Mouse (Mus musculus) T-cell, adult 2 months (primary cell): ENCODE results near the gene Plcd1.

Source experiments
- DNase-seq: peaks from one replicate; pipeline ENCODE4 v3.0.0; 2022; ENCODE audit warnings: low spot score

The Plcd1 gene

GRCm38 (mm10) chr9:119052154-119052944, 41.0 kb downstream of the Plcd1 start, which contains the start of gene Vill:
Gene Vill (plus strand): TSS chr9:119052778.
- DNase-seq: no peak

DNA sequence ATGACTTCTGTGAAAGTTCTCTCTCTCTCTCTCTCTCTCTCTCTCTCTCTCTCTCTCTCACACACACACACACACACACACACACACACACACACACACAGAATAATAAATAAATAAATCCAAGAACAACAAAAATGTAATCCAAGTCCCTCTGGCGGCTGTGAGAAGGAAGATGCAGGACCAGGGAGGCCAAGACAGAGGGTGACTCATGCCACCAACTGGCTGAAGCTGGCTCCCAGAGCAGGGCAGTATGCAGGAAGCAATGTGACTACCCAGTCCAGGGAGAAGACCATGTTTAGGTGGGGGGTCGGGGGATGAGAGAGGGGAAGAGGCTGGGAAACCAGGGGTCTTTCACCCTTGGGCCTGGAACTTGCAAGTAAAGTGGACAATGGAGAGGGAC, 42.1 kb downstream of the Plcd1 start:
- DNase-seq: no peak

GRCm38 (mm10) chr9:119048182-119048903, 45.0 kb downstream of the Plcd1 start:
- no peak for DNase-seq

DNA sequence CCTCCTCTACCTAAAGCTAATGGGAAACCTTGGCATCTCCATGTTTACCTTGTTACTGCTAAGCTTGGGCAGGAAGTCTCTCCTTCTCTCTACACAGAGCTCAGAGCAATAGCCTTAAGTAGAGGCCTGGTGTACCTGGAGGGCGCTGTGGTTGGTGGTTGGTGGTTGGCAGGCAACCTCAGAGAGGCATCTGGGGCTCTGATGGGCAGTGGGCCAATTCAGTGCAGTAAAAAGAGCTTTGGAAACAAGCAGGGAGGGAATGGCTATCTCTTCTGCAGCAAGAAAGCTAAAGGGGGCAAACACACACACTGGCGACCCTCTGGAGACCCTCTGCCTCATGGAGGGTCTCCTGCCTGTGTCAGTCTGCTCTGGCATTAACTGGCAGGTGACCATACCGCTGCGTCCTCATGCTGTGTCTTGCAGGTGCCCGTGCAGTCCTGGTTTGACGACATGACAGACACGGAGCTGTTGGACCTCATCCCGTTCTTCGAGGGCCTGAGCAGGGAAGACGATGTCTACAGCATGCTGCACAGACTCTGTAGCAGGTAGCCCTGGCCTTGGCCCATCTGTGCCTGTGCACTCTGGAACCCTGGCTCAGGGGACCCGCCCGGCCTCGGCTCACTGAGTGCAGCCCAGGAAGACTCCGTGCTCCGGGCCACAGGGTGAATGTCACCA, 53.1 kb downstream of the Plcd1 start:
- no peak for DNase-seq

- DNase-seq: no peak
These were observed 54.7 kb downstream of the Plcd1 start for GRCm38 (mm10) chr9:119038574-119038973.

DNA sequence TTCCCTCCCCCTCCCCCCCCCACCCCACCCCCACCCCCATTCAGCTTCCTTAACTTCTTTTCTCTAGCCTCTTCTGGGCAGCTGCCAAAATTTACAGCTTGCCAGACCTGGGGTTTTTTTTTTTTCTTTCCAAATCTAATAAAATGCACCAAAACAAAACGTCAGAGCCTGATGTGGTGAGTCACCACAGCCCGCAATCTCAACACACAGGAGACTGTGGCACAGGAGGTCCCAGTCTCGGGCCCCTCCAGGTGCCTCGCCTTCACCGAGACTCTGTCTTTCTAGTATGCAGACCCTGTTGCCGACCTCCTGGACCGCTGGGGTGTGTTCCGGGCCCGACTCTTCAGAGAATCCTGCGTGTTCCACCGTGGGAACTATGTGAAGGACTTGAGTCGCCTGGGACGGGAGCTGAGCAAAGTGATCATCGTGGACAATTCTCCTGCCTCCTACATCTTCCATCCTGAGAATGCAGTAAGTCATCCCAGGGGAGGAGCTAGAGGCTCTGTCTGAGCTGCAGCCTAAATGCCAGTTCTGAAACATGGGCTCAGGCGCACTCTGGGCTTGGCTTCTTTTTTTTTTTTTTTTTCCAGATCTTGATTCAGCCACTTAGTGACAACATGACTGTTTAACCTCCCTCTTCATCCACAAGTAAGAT, 56.1 kb downstream of the Plcd1 start:
- no peak for DNase-seq

DNA sequence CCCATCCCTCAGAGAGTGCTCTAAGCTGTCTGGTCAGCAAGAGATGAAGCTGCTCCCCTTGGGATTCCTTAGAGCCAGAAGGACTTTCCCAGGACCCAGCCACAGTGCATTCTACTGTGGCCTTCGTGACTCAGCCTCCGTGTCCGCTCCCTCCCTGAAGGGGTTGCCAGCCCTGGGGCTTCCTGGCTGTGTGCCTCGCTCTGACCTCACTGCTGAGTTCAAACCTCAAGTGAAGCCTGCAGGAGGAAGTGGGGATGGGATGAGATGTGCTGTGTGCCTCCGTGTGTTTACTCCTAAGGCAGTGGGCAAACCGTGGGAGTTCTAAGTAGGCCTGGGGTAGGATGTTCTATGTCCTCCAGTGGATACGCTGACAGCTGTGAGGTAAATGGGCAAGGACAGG, 57.5 kb downstream of the Plcd1 start:
- DNase-seq: no peak

DNA sequence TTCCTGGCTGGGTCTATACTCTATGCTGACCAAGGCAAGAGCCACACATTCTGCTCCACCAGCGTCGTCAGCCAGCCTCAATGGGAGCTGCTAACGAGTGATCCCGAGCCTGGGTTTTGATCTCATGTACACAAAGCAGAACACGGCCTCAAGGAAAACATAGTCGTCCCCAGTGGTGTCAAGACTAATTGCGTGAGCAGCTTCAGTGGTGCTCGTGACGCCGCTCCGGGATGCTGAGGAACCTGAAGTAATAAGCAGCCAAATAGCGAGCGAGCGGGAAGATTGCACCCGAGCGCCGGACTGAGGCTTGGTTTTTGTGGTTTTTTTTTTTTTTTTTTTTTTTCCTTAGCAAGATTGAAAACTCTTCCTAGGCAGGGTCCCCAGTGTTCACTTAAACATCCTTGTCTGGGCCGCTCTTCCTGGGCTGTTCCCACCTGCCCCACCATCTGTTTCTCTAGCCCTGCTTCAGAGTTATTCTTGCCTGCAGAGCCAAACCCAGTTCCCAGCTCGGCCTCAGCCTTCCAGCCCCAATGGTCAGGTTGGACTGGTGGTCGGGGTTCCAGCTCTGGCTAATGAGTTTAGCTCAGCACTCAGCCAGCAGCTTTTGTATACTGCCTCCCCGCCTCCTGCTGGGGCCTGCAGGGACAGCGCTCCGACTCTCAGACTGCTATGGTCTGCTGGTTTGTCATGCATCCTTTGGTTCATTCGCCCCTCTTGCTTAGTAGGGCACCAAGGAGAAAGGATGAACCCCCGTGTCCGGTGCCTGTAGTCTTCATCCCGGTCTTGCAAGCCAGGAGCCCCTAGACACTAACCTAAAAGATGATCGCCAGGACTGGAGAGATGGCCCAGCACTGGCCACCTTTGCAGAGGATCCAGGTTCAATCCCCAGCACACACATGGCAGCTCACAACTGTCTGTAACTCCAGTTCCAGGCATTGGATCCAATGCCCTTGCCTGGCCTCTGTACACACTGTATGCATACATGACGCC, 58.3 kb downstream of the Plcd1 start:
- no peak for DNase-seq

- no peak for DNase-seq
These were observed 59.2 kb downstream of the Plcd1 start for GRCm38 (mm10) chr9:119034069-119034468.

- no peak for DNase-seq
These were observed 60.0 kb downstream of the Plcd1 start for GRCm38 (mm10) chr9:119033111-119033921.

GRCm38 (mm10) chr9:119032538-119032937, 60.8 kb downstream of the Plcd1 start:
- DNase-seq: no peak

DNA sequence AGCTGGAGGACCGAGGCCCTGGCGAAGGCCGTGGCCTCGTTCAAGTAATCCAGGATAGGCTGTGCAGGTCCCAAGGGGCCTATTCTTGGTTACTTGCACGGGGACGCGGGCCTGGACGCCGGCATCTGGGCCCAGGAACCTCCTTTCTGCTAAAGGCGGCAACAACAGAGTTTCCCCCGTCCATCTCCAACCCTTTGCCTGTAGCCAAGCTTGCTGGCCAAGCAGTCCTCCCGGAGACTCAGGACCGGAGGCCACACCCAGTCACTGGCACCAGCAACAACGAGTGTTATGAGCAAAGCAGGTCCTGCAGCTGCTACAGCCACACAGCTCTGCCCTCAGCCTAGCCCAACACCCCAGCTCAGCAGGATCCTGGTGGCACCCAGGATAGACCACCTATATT, 61.5 kb downstream of the Plcd1 start:
- no peak for DNase-seq

DNA sequence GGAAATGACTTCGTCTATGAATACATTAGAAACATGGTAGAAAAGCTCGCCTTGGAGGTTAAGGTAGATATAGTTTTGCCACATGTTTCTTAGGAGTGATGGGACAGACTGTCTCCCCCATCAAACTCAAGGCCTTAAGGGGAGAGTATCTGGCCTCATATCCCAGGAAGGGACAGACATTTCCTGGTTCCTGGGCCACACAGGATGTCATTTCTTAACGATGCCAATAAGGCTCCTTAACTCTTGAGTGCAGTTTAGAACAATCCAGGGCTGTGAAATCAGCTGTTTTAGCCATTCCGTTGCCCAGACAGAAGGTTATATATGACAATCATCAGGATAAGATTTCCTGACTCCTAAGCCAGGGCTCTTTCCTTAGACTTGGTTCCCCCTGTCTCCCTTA, 62.3 kb downstream of the Plcd1 start:
- no peak for DNase-seq

GRCm38 (mm10) chr9:119029568-119029967, 63.7 kb downstream of the Plcd1 start:
- no peak for DNase-seq

DNA sequence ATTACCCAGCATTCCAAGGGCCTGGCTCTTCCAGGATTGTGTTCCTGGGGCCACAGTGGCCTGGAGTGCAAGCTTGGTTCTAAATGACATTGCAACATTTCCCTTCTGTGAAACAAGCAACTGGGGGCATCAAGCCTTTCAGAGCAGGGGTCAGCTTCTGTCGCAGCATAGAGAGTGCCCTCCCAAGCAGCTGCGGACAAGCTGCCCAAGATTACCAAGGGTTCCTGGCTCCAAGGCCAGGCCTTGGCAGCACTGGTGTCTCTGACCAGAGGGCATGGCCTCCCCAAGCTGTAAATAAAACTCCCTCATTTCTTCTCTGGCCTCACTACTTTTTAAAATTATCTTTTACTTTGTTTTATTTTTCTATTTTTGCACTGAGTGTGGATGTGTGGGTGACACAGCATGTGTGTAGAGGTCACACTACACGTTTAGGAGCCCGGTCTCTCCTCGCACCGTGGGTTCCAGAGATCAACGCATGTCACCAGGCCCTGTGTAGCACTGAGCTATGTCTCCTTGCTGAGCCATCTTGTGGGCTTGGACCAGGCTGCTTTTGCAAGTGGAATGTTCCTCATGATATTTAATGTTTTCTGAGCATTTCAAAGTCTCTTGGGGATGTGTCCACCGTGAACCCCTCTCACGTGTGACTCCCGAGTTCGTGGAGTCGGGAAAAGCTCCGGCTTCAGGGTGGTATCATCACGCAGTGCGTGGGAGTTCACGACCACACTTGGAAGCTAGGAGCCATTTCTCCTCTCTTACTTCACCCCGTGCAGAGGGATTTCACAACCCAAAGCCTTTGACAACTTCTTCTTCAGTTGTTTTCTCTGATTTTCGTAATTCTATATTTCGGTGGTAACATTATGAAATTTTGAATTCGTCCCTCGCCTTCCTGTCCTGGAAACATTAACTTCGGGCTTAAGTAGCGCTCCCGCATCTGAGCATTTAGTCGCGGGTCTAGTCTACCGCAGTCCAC, 64.8 kb downstream of the Plcd1 start:
- no peak for DNase-seq

DNA sequence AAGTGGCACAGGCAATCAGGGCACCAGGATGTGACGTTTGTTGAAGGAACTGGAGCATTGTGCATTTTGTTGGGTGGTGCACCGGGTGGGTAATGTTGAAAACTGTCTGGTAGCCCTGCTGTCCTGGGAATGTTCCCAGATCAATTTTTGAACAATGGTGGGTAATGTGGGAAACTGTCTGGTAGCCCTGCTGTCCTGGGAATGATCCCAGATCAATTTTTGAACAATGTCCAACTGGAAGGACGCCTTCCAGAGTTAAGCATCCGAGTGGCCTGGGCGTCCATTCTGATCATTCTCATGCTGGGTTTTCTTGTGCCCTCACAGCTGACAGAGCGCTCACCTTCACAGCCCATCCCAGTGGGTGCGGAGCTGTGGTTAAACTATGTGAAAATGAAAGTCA, 66.0 kb downstream of the Plcd1 start:
- DNase-seq: no peak

DNA sequence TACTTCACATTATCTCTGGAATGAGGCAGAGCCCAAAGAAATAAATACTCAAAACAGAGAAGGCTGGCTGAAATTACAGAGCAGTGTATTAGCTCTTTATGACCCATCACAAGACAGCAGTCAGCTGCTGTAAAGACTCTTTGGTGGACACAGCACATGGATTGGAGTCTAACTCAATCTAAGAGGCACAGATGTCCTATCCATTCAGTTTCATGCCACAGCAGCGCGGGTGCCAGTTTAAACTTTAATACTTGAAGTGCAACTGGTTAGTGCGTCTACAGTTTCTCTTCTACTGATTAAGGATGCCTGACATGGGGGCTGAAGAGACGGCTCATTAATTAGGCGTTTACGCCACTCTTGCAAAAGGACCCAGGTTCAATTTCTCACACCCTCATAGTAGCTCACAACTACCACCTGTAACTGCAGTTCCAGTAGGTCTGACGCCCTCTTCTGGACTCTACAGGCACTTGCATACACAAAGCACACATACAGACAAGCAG, 67.4 kb downstream of the Plcd1 start:
- DNase-seq: no peak

DNA sequence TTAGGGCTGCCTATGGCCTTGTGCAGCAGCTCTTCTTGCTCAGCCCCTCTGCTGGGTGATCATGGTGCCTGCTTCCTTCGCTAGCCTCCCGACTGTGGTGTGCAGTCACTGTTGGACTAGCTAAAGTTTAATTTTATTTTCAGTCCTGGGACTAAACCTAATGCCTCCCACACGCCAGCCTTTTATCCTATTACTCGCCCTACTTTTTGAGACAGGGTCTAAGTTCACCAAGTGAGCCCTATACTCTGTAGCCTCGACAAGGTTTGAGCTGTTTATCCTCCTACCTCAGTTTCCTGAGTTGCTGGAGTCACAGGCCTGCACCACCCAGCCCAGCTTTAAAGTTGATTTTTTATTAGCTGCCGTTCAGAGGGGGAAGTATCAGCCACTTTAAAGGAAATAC, 68.0 kb downstream of the Plcd1 start:
- DNase-seq: no peak

DNA sequence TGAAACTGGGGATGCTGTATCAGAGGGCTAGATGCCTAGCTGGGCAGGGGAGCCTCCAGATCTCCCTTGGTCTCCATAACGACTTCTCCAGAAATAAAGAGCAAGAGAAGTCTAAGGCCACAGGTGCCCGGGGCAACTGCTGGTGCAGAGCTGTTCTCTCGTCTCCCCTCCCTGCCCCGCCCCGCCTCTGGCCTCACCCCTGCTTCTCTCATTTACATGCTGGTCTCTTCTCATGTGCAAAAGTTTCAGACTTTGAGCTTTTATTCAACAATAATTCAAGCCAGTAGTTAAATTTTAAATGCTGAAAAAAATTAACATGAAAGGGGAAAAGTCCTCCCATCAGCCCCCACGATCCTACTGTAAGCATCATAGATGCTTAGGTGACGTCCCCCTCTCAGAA, 71.6 kb downstream of the Plcd1 start:
- no peak for DNase-seq
